Mouse (Mus musculus) cerebellum, adult 2 months (tissue): Measurements from ENCODE around the gene Acsl5. TPM values are rescaled to one million over a fixed set of nuclear protein-coding genes. Genes with fewer than 3 reads are reported as not detected.

Experiments
- DNase-seq, 2 experiments: peaks; one replicate each; pipeline ENCODE4 v3.0.0; 2021
- H3K27ac ChIP-seq: fragments of 200-500 bp; 2 replicates; pipeline ENCODE4 v1.5.1; 2012; ENCODE audit warnings: low read length, control low read depth, inconsistent platforms; ENCODE audit not compliant: insufficient read depth
- H3K27me3 ChIP-seq: fragments of 200-500 bp; 2 replicates; pipeline ENCODE4 v1.6.1; 2012; ENCODE audit warnings: inconsistent platforms, mild to moderate bottlenecking, low read length, moderate library complexity; ENCODE audit not compliant: control insufficient read depth, insufficient read depth
- H3K4me1 ChIP-seq: fragments of 200-500 bp; 2 replicates; pipeline ENCODE4 v1.6.1; 2011; ENCODE audit warnings: low read length; ENCODE audit not compliant: control insufficient read depth, insufficient read depth
- H3K4me3 ChIP-seq: fragments of 200-500 bp; replicated peaks from 2 replicates; pipeline ENCODE3; 2011; ENCODE audit warnings: mild to moderate bottlenecking, low read depth, low read length, control low read depth; ENCODE audit not compliant: insufficient read depth
- CTCF ChIP-seq: fragments of 200-500 bp; IDR thresholded peaks from 2 replicates; pipeline ENCODE4 v1.5.1; 2011; ENCODE audit warnings: low read depth, mild to moderate bottlenecking, control low read depth, low read length, moderate library complexity, borderline replicate concordance; ENCODE audit not compliant: insufficient read depth
- POLR2A ChIP-seq: fragments of 200-500 bp; IDR thresholded peaks from 2 replicates; pipeline ENCODE4 v1.6.1; 2011; ENCODE audit warnings: low read length, control low read depth, borderline replicate concordance; ENCODE audit not compliant: insufficient read depth
- WGBS: fragments of 180-500 bp; shearing (Covaris S2); methylation state at CpG from one replicate; pipeline ENCODE4 v1.1.7; 2018; 5-methylcytosine and 5-hydroxymethylcytosine counted together
- polyA plus RNA-seq: library from polyadenylated mRNA; depleted of rRNA; stranded (reverse); fragments of >200 nt; gene quantifications from 2 replicates; pipeline ENCODE4 v1.2.3, GENCODE M21; 2012

The Acsl5 gene
- polyA plus RNA-seq, 1 experiment, result 14.6 TPM

DNA sequence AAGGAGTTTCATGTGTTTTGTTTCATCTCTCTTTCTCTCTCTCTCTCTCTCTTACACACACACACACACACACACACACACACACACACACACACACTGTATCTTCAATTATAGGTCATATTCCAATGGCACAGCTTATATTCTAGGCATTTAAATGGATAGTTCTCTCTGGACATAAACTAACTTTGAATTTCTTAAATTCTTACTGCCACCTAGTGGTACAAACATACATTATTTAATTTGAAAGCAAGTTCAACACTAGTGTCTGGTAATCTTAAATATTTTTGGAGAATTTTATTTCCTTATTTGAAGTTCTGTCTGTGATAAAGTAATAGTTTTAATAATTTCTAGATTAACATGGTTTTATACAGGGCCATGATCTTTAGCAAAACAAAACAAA lies 53.3 kb downstream of the Acsl5 start:
- Histone ChIP-seq H3K4me1 (no peaks in the 10 kb centered on the region), H3K4me3 (no peak overlapping the region), H3K27me3 (no peaks in the 10 kb centered on the region), H3K27ac (no peak overlapping the region)
- TF ChIP-seq CTCF, result 0 out of 2 replicates have a peak, but pooled peaks have one; percentile 10
- TF ChIP-seq POLR2A, result no peak
- DNase-seq, result no peak

DNA sequence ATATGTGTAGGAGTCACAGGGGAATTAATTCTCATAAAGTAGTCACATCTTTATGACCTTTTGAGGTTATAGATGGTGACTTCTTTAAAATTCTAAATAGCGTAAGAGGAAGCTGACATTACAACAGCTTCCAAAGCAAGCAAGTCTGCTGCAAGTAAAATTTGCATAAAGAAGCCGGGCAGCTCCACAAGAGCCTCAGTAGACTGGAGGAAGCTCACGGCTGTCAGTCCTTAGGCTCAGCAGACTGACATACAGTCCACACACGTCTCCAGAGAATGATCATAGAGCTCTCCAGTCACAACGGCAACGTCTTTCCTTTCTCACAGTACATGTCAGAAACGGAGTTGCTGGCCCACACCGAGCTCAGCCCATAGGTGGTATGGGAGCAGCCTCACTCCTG lies 60.1 kb downstream of the Acsl5 start:
- 82% methylated on average over 8 of the region's 8 CpGs for WGBS

DNA sequence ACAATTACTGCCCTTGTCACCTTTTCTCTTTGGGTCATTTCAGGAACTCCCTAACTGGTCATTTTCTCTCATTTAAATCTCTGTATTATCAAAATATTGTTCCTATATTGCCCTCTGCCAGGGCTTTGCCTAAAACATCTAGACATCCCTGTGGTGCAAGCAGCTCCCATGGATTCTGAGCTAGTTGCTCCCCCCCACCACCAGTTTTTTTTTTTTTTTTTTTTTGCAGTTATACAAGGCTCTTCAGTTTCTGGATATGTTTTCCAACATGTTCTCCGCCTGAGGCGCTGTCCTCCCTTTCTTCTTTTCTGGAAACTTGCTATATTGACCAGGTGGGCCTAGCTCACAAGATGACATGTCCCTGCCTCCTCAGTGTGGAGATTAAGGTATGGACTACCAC lies 61.9 kb downstream of the Acsl5 start:
- Histone ChIP-seq H3K27ac (no peak overlapping the region), H3K27me3 (no peaks in the 10 kb centered on the region), H3K4me1 (no peaks in the 10 kb centered on the region; the same call in 1 of the 2 replicates), H3K4me3 (no peak overlapping the region)
- WGBS, result 89% methylated on average over 2 of the region's 2 CpGs
- TF ChIP-seq CTCF, result no peak
- TF ChIP-seq POLR2A, result no peak
- DNase-seq, result no peak

More for the DNA sequence above, 60.1 kb downstream of the Acsl5 start:
- no peak overlapping the region for H3K4me3 ChIP-seq
- no peaks in the 10 kb centered on the region for H3K27me3 ChIP-seq
- H3K27ac ChIP-seq, result no peak overlapping the region
- no peak for DNase-seq
- TF ChIP-seq CTCF (no peak), POLR2A (no peak)
- H3K4me1 ChIP-seq, result no peaks in the 10 kb centered on the region; the same call in 1 of the 2 replicates

DNA sequence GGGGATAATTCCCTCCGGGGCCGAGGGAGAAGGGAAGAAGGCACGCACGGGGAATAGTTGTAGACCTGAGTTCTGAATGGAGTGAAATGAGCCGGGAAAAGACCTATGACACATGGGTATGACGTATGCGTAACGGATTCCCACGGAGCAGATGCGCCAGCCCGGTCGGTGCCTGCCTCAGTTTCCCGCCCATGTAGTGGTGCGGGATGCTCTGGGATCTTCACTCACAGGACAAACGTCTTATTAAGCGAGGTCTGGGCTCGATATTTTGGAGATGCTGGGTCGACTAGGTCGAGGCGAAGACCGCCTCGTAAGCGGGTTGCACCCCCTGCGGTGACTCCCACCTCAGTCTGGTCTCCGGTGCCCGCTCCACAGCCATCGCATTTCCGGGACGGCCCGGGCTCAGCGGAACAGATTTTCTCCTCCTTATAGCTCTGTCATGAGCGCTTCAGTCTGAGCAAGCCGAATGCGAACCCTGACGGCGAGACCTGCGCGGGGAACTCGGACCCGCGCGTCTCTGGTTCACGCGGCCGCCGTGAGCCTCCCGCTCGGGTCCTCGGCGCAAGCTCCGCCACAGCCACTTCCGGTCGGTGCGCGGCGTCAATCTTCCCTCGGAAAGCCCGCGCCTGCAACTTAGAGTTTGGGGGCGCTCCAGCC lies 63.8 kb downstream of the Acsl5 start, which contains the start of gene Zdhhc6:
Gene Zdhhc6, minus strand, starts transcription at position 581 of the 657 bp plus-strand sequence.
- peak; percentile 79 for TF ChIP-seq POLR2A
- TF ChIP-seq CTCF, result no peak
- H3K4me1 ChIP-seq, result no peaks in the 10 kb centered on the region; the same call in 1 of the 2 replicates
- peak within 1 kb of the TSS; percentile 82 for H3K27ac ChIP-seq
- peak within 1 kb of the TSS; percentile 98 for H3K4me3 ChIP-seq
- WGBS, result under 1% methylated on average over 60 of the region's 60 CpGs
- DNase-seq, result peak; percentile 85 to 92
- no peaks in the 10 kb centered on the region for H3K27me3 ChIP-seq

DNA sequence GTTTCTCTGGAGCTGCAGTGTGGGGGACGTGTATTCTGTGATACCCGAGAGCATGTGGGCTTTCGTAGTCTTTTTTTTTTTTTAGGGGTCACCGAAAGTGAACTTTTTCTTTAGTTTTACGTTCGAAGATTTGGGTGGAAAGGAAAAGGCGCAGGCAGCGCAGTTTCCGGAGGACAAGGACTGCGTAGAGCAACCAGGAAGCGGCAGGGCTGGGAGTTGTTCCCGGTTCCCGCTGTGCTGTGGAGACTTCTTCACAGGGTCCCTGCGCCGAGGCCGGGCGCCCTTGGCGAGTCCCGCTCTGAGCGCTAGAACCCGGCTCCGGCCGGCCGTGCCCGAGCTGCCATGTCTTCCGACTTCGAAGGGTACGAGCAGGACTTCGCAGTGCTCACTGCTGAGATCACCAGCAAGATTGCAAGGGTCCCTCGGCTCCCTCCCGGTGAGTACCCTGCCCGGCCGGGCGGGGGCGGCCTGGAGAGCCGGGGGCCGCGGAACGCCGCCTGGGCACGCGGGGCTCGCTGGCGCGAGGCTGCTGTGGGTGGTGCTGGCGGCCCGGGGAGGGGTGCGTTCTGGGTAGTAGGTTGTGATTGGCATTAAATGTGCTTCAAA lies 64.5 kb downstream of the Acsl5 start, which contains the start of gene Vti1a:
Gene Vti1a, plus strand, starts transcription at position 187 of the 606 bp plus-strand sequence.
- TF ChIP-seq POLR2A, result peak; percentile 26; the same call in 1 of the 2 replicates
- TF ChIP-seq CTCF, result peak; percentile 33; the same call in 1 of the 2 replicates
- no peaks in the 10 kb centered on the region for H3K27me3 ChIP-seq

DNA sequence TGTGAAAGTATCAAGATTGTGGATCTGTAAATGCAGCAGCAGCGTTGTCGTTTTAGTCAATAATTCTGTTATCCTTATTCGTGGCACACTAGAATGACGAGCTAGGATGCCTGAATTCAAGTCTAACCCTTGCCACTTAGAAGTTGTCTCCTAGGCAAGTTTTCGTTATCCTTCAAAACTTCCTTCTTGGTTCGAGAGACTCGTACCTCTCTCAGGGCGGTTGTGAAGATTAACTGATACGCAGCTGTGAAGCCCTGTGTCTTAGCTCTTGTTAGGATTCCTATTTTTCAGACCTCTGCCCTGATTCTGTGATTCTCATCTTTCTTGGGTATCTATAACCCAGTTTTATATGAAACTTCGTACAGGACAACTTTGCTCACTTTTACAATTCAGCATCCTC lies 65.2 kb downstream of the Acsl5 start:
- Histone ChIP-seq H3K4me3 (peak overlapping the region; percentile 98), H3K4me1 (no peaks in the 10 kb centered on the region), H3K27ac (no peak overlapping the region), H3K27me3 (no peaks in the 10 kb centered on the region)
- no peak for DNase-seq
- WGBS, result 42% methylated on average over 10 of the region's 10 CpGs
- TF ChIP-seq POLR2A (no peak), CTCF (no peak)

More for the DNA sequence above, 64.5 kb downstream of the Acsl5 start, which contains the start of gene Vti1a:
- H3K27ac ChIP-seq, result peak within 1 kb of the TSS; percentile 82
- peak; percentile 90 to 94 for DNase-seq
- under 1% methylated on average over 48 of the region's 48 CpGs for WGBS
- no peaks in the 10 kb centered on the region; the same call in 1 of the 2 replicates for H3K4me1 ChIP-seq
- peak within 1 kb of the TSS; percentile 98 for H3K4me3 ChIP-seq

DNA sequence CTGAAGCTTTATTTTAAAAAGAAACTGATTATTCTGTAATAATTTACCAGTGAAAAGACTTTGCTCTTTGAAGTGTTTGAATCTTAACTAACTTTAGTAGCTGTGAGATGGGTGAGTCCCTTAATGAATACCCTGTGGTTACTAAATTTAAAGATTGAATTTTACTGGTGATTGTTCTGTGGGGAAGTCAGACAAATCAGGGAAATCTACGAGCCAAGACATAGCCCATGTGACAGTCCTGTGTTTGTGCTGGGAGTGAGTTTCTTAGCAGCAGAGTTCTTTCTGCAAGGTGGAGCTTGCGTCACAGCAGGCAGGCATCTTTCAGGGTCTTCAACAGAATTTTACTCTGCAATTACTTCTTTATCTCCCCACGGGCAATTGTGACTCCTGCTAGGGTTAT lies 67.3 kb downstream of the Acsl5 start:
- H3K27ac ChIP-seq, result no peak overlapping the region
- no peak for DNase-seq
- TF ChIP-seq POLR2A (no peak), CTCF (no peak)
- no peaks in the 10 kb centered on the region for H3K4me1 ChIP-seq
- H3K4me3 ChIP-seq, result no peak overlapping the region
- no peaks in the 10 kb centered on the region for H3K27me3 ChIP-seq
- 63% methylated on average over 3 of the region's 3 CpGs for WGBS
